Mouse (Mus musculus) v-Abl transformed pro-B cells (cell line): ENCODE results near the gene Mpped2.

Experiments used
- in situ Hi-C, 2 experiments: fragments of 400-800 bp; cut with MboI; formaldehyde crosslinking; loops; one replicate each; pipeline ENCODE4 v1.15.1; 2025; ENCODE audit not compliant: unreplicated experiment in 2 of 2

Mpped2 gene

GRCm38 (mm10) chr2:106692783-106693701 lies at the start of gene Mpped2:
TSS of gene Mpped2 (plus strand) at chr2:106693269.
- in situ Hi-C loops: no loop called here

GRCm38 (mm10) chr2:106644782-106645181 lies 48.3 kb upstream of the Mpped2 start:
- in situ Hi-C loops: no loop called here

DNA sequence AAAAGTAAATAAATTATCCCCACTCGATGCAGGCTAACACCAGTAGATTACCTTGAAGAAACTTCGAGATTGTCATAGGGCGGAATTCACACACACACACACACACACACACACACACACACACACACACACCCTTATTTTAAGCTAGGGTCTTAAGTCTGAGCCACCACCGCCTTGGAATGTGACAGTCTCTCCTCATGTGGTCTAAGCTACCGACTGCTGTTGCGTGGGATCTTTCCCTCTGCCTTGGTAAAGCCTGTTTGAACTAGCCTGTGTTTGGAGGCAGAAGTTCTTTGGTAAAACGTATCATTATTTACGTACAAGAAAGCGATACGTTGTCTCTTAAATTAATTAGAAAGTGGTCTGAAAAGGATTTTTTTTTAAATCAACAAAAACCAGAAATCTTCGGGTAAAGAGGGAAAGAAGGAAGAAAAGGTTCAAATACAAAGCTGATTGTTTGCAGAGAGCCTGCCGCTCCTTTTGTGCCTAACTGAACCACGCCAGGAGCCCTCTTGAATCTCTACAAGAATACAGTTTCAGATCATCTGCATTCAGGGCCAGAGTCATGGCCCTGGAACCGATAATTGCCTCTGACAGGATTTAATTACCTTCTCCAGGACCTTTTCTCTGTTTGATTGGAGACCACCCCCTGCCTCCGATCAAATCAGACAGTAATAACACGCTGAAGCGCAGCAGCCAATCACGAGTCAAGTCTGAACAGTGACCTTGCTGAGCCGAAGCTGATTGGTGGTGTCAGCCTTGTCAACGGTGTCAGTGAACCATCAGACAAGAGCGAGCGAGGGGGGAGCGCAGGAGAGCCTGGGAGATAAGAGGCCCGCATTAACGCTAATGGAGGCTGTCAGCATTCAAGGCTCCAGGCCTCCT lies 43.1 kb upstream of the Mpped2 start:
- in situ Hi-C loops: no loop called here

GRCm38 (mm10) chr2:106652151-106652550 lies 40.9 kb upstream of the Mpped2 start:
- in situ Hi-C loops: no loop called here

DNA sequence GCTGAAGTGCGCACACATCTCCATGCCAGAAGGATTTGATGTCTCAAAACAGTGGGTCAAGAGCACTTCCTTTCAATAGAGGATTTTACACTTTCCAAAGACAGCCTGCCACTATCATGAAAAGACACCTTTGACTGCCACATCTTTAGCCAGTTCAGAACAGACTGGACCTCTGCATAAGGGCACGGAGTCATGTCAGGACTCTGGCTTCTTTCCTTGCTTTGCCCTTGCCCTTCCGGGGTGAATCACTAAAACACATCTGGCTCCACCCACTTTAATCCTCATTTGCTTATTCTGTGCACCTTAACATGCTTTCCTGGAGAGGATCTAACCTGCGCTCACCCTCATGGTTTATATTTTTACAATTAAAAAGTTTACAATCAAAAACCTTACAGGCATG lies 40.3 kb upstream of the Mpped2 start:
- in situ Hi-C loops: no loop called here

GRCm38 (mm10) chr2:106653261-106653660 lies 39.8 kb upstream of the Mpped2 start:
- in situ Hi-C loops: no loop called here

DNA sequence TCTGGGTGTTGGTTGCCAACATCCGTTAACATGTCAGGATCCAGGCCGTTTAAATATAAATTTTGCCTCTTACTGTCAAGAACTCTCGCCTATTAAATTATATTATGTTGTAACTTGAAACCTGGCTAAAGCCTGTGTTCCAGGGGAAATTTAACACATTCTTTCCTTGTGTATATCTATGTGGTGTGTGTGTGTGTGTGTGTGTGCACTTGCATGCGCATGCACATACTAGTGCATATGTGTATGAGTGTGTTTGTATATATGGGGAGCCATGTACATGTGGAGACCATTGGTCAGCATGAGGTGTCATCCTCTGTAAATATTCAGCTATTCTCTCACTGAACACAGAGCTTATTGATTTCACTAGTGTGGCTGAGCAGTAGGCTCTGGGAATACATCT lies 37.8 kb upstream of the Mpped2 start:
- in situ Hi-C loops: no loop called here

GRCm38 (mm10) chr2:106665271-106665670 lies 27.8 kb upstream of the Mpped2 start:
- in situ Hi-C loops: no loop called here

- in situ Hi-C loops: no loop called here
These were observed 18.8 kb upstream of the Mpped2 start for GRCm38 (mm10) chr2:106674319-106674718.

- in situ Hi-C loops: no loop called here
These were observed 15.6 kb upstream of the Mpped2 start for GRCm38 (mm10) chr2:106677449-106677848.

- in situ Hi-C loops: no loop called here
These were observed 13.2 kb upstream of the Mpped2 start for GRCm38 (mm10) chr2:106679720-106680455.

GRCm38 (mm10) chr2:106683185-106683831 lies 9.8 kb upstream of the Mpped2 start:
- in situ Hi-C loops: no loop called here

- in situ Hi-C loops: no loop called here
These were observed 9.2 kb upstream of the Mpped2 start for GRCm38 (mm10) chr2:106683832-106684231.

DNA sequence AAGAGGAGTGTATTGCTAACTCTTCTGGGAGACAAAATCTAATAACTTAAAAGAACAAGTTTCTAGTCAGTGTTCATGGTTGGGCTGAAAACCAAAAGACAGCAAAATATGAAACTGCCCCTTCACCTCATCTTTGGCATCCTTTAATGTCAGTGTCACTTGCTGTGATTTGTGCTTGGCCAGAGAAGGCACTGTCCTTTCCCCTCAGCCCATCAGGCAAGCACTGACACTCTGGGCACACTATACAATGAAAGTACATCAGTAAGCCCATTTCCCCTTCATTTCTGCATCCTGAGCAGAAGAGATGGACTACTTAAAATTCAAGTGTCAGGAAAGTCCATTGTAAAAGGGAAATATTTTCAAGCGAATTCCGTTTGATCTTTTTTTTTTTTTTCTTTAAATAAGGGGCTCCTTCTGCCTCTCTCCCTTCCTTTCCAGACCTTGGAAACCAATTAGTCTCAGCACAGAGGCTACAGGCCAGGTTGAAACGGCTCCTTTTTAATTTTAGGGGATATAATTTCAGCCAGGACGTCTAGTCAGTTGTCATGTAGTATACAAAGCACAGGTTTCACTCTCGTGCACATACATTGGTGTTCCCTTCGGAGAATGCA lies 1.2 kb upstream of the Mpped2 start:
- in situ Hi-C loops: no loop called here

- in situ Hi-C loops: no loop called here
These were observed 675 bp upstream of the Mpped2 start for GRCm38 (mm10) chr2:106692405-106692782.

GRCm38 (mm10) chr2:106693702-106694566 lies 865 bp downstream of the Mpped2 start:
- in situ Hi-C loops: no loop called here

- in situ Hi-C loops: no loop called here
These were observed 1.5 kb downstream of the Mpped2 start for GRCm38 (mm10) chr2:106694567-106694885.

DNA sequence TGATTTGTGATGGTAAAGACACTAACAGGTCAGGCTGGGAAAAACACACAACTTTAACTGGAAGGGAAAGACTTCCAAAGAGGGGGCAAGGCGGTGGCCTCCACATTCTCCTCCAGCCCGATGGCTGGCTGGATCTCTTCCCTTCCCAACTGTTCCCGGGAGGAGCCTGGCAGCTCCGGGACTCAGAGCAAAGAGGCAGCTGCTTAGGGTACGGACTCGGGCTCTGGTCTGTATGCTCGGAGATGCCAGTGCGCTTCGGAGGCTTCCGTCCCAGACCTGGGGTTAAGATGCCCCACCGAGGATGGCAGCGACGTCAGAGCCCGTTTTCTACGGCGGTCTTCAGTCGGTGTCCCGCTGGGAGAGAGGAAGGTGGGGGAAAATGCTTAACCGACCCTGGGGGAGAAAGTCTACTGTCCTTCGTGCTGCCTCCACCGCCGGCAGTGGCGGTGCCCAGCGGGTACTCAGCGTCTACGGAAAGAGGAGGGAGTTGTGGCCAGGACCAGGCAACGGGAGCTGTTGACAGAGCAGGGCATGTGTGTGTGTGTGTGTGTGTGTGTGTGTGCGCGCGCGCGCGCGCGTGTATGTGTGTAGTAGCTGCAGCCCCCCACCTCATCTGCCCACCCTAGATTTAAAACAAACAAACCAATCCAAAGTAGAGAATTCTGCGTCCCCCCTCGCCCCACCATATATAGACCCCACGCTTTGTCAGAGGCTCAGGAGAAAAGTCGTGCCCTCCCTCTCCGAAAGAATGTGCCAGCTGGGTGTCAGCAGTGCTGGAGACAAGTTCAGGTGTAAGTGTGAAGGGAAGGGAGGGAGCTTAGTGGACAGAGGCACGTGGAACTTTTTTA lies 2.0 kb downstream of the Mpped2 start:
- in situ Hi-C loops: no loop called here
